Mouse (Mus musculus) cerebellum, adult 2 months (tissue): ENCODE measurements around the gene Olfr926.

Experiments
- CTCF ChIP-seq: fragments of 200-500 bp; IDR thresholded peaks from 2 replicates; pipeline ENCODE4 v1.5.1; 2011; ENCODE audit warnings: low read depth, mild to moderate bottlenecking, control low read depth, low read length, moderate library complexity, borderline replicate concordance; ENCODE audit not compliant: insufficient read depth
- POLR2A ChIP-seq: fragments of 200-500 bp; IDR thresholded peaks from 2 replicates; pipeline ENCODE4 v1.6.1; 2011; ENCODE audit warnings: low read length, control low read depth, borderline replicate concordance; ENCODE audit not compliant: insufficient read depth

GRCm38 (mm10) chr9:38854760-38855159 lies 22.2 kb upstream of the Olfr926 start, which contains the start of gene Olfr26:
- TF ChIP-seq POLR2A (no peak), CTCF (no peak)
